Mouse (Mus musculus) limb, embryonic 14.5 days (tissue): ENCODE results near the gene Astn2. TPM values are rescaled to one million over a fixed set of nuclear protein-coding genes. Genes with fewer than 3 reads are reported as not detected.

Experiments
- ATAC-seq: fragments of 200-750 bp; cut with Nextera tagmentation; 2 replicates; pipeline ENCODE4 v1.8.0; 2017; ENCODE audit warnings: low read depth, moderate number of reproducible peaks, moderate TSS enrichment; ENCODE audit not compliant: low FRiP score
- DNase-seq: peaks from one replicate; pipeline ENCODE4 v3.0.0-alpha.2; 2015; ENCODE audit warnings: low spot score
- H3K27ac ChIP-seq: fragments of 300-500 bp; sonication (generic); replicated peaks from 2 replicates; pipeline ENCODE4 v1.5.1; 2014; ENCODE audit warnings: low read depth, mild to moderate bottlenecking, low read length, moderate library complexity, mixed read lengths
- H3K27me3 ChIP-seq: fragments of 300-500 bp; sonication (generic); 2 replicates; pipeline ENCODE4 v1.6.1; 2014; ENCODE audit warnings: low read length, mixed read lengths; ENCODE audit not compliant: control insufficient read depth, insufficient read depth
- H3K36me3 ChIP-seq: fragments of 300-500 bp; sonication (generic); 2 replicates; pipeline ENCODE4 v1.6.1; 2014; ENCODE audit warnings: mild to moderate bottlenecking, low read length, moderate library complexity, mixed read lengths; ENCODE audit not compliant: control insufficient read depth, insufficient read depth
- H3K4me1 ChIP-seq: fragments of 300-500 bp; sonication (generic); 2 replicates; pipeline ENCODE4 v1.6.1; 2014; ENCODE audit warnings: antibody characterized with exemption, low read length, mixed read lengths; ENCODE audit not compliant: control insufficient read depth, insufficient read depth
- H3K4me2 ChIP-seq: fragments of 300-500 bp; sonication (generic); replicated peaks from 2 replicates; pipeline ENCODE4 v1.6.1; 2014; ENCODE audit warnings: low read depth, mild to moderate bottlenecking, low read length, moderate library complexity; ENCODE audit not compliant: severe bottlenecking
- H3K4me3 ChIP-seq: fragments of 300-500 bp; sonication (generic); replicated peaks from 2 replicates; pipeline ENCODE4 v1.5.1; 2014; ENCODE audit warnings: low read length
- H3K9ac ChIP-seq: fragments of 300-500 bp; sonication (generic); 2 replicates; pipeline ENCODE4 v1.6.1; 2014; ENCODE audit warnings: mild to moderate bottlenecking, low read depth, low read length, moderate library complexity; ENCODE audit not compliant: severe bottlenecking
- H3K9me3 ChIP-seq: fragments of 300-500 bp; sonication (generic); 2 replicates; pipeline ENCODE4 v1.6.1; 2016; ENCODE audit warnings: low read length; ENCODE audit not compliant: control insufficient read depth
- POLR2A ChIP-seq: fragments of 200-500 bp; IDR thresholded peaks from 2 replicates; pipeline ENCODE4 v1.8.0; 2012; ENCODE audit warnings: inconsistent platforms, mild to moderate bottlenecking, moderate library complexity, borderline replicate concordance; ENCODE audit not compliant: insufficient read depth, insufficient read length; ENCODE audit errors: extremely low read depth
- WGBS: fragments of 180-500 bp; shearing (Covaris S2); extraction: QIAGEN DNeasy Blood & Tissue Kit; methylation state at CpG from one replicate; pipeline ENCODE4 v1.1.7; 2014; 5-methylcytosine and 5-hydroxymethylcytosine counted together
- polyA plus RNA-seq, 2 experiments: library from polyadenylated mRNA; depleted of rRNA in 1 of 2; stranded (reverse) in 1 of 2; unstranded in 1 of 2; fragments of >200 nt; fragmentation: Nextera tagmentation in 1 of 2; extraction: Ambion mirVana in 1 of 2; gene quantifications; 2 replicates each; pipeline versions ENCODE4 v1.2.1 to v1.2.3; 2012 to 2014

The Astn2 gene
- polyA plus RNA-seq, 2 experiments, result 1.6 to 8.7 TPM

GRCm38 (mm10) chr4:65423068-65423625 lies 981.3 kb downstream of the Astn2 start:
- Histone ChIP-seq H3K4me2 (no peak overlapping the region), H3K4me1 (peaks cover 17% of the 10 kb centered on the region), H3K27ac (no peak overlapping the region), H3K36me3 (no peaks in the 10 kb centered on the region), H3K9ac (no peak overlapping the region), H3K4me3 (no peak overlapping the region), H3K27me3 (no peaks in the 10 kb centered on the region), H3K9me3 (no peaks in the 10 kb centered on the region)
- WGBS, result 46% methylated on average over 3 of the region's 3 CpGs
- ATAC-seq, result peak; percentile 80
- peak; percentile 7 for DNase-seq
- no peak for TF ChIP-seq POLR2A

- Histone ChIP-seq H3K36me3 (no peaks in the 10 kb centered on the region), H3K27ac (peak overlapping the region; percentile 46; the same call in 1 of the 2 replicates), H3K4me1 (peaks cover 17% of the 10 kb centered on the region), H3K4me3 (no peak overlapping the region), H3K9me3 (no peaks in the 10 kb centered on the region), H3K27me3 (no peaks in the 10 kb centered on the region), H3K4me2 (no peak overlapping the region), H3K9ac (no peak overlapping the region)
- WGBS, result 94% methylated on average over 2 of the region's 2 CpGs
- no peak for DNase-seq
- no peak for ATAC-seq
- TF ChIP-seq POLR2A, result no peak
Observed at GRCm38 (mm10) chr4:65421272-65421671, 983.1 kb downstream of the Astn2 start.

DNA sequence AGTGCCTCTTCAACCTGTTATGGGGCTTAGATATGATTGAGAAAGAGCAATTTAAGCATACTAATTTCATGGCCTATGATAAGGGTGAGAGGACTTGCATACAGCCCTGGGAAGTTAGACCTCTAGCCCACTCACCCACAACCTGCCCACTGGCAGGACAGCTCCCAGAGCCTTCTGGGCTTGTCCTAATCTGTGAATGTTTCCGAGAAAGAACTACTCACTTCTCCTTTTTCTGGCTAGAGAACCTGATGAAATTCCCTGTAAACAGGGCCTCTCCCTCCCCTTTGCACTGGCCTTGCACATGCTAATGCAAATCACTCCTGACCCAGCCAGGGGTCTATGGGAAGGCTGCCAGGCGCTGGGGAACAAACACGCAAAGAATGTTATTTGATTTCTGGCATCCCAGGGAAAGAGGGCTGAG lies 983.9 kb downstream of the Astn2 start:
- H3K4me3 ChIP-seq, result no peak overlapping the region
- H3K4me2 ChIP-seq, result no peak overlapping the region
- H3K27me3 ChIP-seq, result no peaks in the 10 kb centered on the region
- WGBS, result 0% methylated on average over 3 of the region's 3 CpGs
- H3K9me3 ChIP-seq, result no peaks in the 10 kb centered on the region
- no peaks in the 10 kb centered on the region for H3K36me3 ChIP-seq
- no peak for TF ChIP-seq POLR2A
- H3K27ac ChIP-seq, result peak overlapping the region; percentile 46
- ATAC-seq (peak; percentile 72), DNase-seq (peak; percentile 75)
- H3K4me1 ChIP-seq, result peaks cover 17% of the 10 kb centered on the region
- H3K9ac ChIP-seq, result no peak overlapping the region

GRCm38 (mm10) chr4:65415507-65415906 lies 988.9 kb downstream of the Astn2 start:
- peaks cover 5% of the 10 kb centered on the region for H3K4me1 ChIP-seq
- 91% methylated on average over 4 of the region's 4 CpGs for WGBS

GRCm38 (mm10) chr4:65402836-65403634 lies 1001.4 kb downstream of the Astn2 start:
- 17% methylated on average over 6 of the region's 6 CpGs for WGBS
- H3K9me3 ChIP-seq, result no peaks in the 10 kb centered on the region
- peak; percentile 88 for ATAC-seq
- TF ChIP-seq POLR2A, result no peak
- peak overlapping the region; percentile 28; the same call in 1 of the 2 replicates for H3K27ac ChIP-seq
- H3K4me2 ChIP-seq, result no peak overlapping the region
- no peaks in the 10 kb centered on the region for H3K27me3 ChIP-seq
- H3K4me1 ChIP-seq, result peaks cover 14% of the 10 kb centered on the region
- no peak overlapping the region for H3K9ac ChIP-seq
- no peaks in the 10 kb centered on the region for H3K36me3 ChIP-seq
- H3K4me3 ChIP-seq, result no peak overlapping the region
- peak; percentile 79 for DNase-seq

More at GRCm38 (mm10) chr4:65415507-65415906, 988.9 kb downstream of the Astn2 start:
- Histone ChIP-seq H3K9ac (no peak overlapping the region), H3K27me3 (no peaks in the 10 kb centered on the region), H3K36me3 (no peaks in the 10 kb centered on the region), H3K9me3 (no peaks in the 10 kb centered on the region), H3K4me2 (no peak overlapping the region), H3K27ac (no peak overlapping the region), H3K4me3 (no peak overlapping the region)
- DNase-seq (no peak), ATAC-seq (no peak)
- no peak for TF ChIP-seq POLR2A
